Mouse (Mus musculus) ES-E14 (cell line): Measurements from ENCODE around the gene Dhx36.

Experiments
- CHD2 ChIP-seq: IDR thresholded peaks from 2 replicates; pipeline ENCODE4 v1.6.1; 2014; ENCODE audit warnings: mild to moderate bottlenecking, low read depth, low read length, inconsistent platforms
- HCFC1 ChIP-seq: IDR thresholded peaks from 2 replicates; pipeline ENCODE4 v1.6.1; 2012; ENCODE audit warnings: low read length, inconsistent platforms, borderline replicate concordance; ENCODE audit not compliant: insufficient read depth
- MAFK ChIP-seq: IDR thresholded peaks from 2 replicates; pipeline ENCODE4 v1.6.1; 2014; ENCODE audit warnings: mild to moderate bottlenecking, low read depth, low read length, inconsistent platforms; ENCODE audit not compliant: insufficient read depth
- ZC3H11A ChIP-seq: IDR thresholded peaks from 2 replicates; pipeline ENCODE4 v1.6.1; 2012; ENCODE audit warnings: low read depth, mild to moderate bottlenecking, inconsistent platforms, low read length, borderline replicate concordance
- ZNF384 ChIP-seq: IDR thresholded peaks from 2 replicates; pipeline ENCODE4 v1.6.1; 2012; ENCODE audit warnings: low read depth, low read length, inconsistent platforms

DNA sequence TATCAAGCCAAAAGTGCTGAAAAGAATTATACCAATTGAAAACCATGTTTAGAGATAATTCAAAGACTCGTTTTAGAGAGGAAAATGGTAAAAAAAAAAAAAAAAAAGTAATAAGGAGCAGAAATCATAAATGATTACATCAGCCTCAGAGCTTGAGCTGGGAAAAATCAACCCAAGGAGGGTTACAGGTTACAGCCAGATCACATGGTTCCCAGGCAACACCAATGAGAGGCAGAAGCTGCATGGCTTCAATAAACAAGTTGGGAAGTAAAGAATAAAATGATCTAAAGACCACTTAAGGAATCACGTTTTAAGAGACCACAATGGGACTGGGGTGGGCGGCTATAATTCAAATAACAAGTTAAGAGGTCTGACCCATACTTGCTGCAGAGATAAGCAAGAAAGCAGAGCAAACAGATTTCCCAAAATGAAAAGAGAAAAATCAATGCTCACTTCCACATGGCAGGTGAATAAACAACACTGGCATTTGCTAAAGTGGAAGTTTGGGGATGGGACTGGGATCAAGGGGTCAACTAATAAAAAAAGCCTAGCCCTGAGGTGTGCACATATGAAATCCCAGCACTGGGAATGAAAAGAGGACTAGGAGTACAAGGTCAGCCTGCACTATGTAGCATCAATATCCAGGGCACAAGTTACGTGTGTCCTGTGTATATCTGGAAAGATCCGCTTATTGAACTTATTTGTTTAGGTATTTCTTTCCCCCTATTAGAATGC is 1.5 kb downstream of the Dhx36 start:
- TF ChIP-seq ZC3H11A (no peak), HCFC1 (no peak), MAFK (no peak), CHD2 (no peak), ZNF384 (no peak)
